Mouse (Mus musculus) urinary bladder, postnatal 14 days (tissue): Measurements from ENCODE around the gene Ofcc1.

Source experiments
- DNase-seq: peaks from one replicate; pipeline ENCODE4 v3.0.0; 2021; ENCODE audit warnings: low spot score

Gene Ofcc1

GRCm38 (mm10) chr13:39979294-39980061 is 381.8 kb downstream of the Ofcc1 start:
- DNase-seq: no peak

DNA sequence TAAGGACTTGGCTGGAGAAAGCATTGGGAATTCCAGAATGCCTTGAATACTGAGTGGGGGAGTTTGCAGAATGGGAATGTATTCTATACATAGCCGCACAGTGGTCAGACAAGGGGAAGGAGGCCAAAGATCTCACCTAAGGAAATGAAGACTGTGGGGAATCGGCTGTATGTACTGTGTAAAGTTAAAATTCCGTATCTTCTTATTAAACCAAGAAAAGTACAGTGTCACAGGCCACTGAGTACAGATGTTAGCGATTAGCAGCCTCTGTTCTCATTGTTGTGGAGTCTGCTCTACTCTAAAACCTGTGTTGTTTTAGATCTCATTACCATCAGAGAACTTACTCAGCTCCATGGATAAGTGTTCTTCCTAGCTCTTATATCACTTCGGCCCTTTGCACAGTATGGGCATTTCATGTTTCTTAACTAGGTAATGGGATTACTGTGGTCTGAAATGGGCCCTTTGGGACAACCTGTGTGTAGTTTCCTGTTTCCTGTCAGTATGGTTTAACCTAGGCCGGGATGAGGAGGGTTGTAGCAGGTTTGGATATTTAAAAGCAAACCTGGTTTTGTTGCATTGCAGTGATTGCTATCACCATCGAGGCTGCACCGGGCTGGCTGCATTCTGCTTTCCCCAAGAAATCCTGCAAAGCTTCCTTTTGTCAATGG is 392.8 kb downstream of the Ofcc1 start:
- DNase-seq: no peak

DNA sequence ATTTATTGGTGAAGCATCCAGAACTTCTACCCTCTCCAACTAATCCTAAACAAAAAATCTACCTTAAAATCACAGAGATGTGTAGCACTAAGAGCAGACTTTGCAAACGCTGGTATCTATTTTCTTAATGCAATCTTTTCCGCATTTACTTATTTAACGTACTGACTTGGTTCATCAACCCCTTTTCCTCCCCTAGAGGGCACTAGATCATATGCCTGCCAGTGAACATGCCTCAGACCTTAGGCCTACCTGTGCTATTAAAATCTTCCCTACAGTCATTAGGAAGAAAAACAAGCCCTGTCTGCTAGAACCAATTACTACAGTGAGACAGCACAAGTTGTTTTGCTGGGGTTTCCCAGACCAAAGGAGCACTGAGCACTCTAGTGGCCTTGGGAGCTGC is 404.0 kb downstream of the Ofcc1 start:
- no peak for DNase-seq

- DNase-seq: no peak
Observed at GRCm38 (mm10) chr13:39956017-39956416, 405.2 kb downstream of the Ofcc1 start.
